Mouse (Mus musculus): Measurements from ENCODE around the gene Tal1. TPM values are rescaled to one million over a fixed set of nuclear protein-coding genes. Genes with fewer than 3 reads are reported as not detected.

The Tal1 gene
- polyA plus RNA-seq, 1 experiment from 2014 or later, result 1.4 TPM

GRCm38 (mm10) chr4:115075204-115075915 is 19.1 kb downstream of the Tal1 start:
- ATAC-seq (replicated peaks; ENCODE audit: low FRiP score), result no peak
- H3K27ac ChIP-seq, result peak overlapping the region; percentile 29; the same call in 1 of the 2 replicates
- no peaks in the 10 kb centered on the region for H3K9me3 ChIP-seq (replicated peaks)

GRCm38 (mm10) chr4:115078892-115079820 is 22.9 kb downstream of the Tal1 start:
- Histone ChIP-seq H3K27ac (peak overlapping the region; percentile 37; the same call in 1 of the 2 replicates), H3K36me3 (no peaks in the 10 kb centered on the region), H3K27me3 (no peaks in the 10 kb centered on the region), H3K9ac (no peak overlapping the region), H3K4me2 (no peak overlapping the region), H3K4me1 (peaks cover 14% of the 10 kb centered on the region), H3K9me3 (replicated peaks) (no peaks in the 10 kb centered on the region), H3K4me3 (replicated peaks) (no peak overlapping the region)
- peak; percentile 66 for ATAC-seq (replicated peaks; ENCODE audit: low FRiP score)
- 27% methylated on average over 10 of the region's 10 CpGs for WGBS

More at GRCm38 (mm10) chr4:115075204-115075915, 19.1 kb downstream of the Tal1 start:
- Histone ChIP-seq H3K9ac (no peak overlapping the region), H3K36me3 (no peaks in the 10 kb centered on the region), H3K27me3 (0 out of 2 replicates have a peak, but pooled peaks cover 5% of the 10 kb centered on the region), H3K4me1 (peaks cover 14% of the 10 kb centered on the region), H3K4me3 (replicated peaks) (no peak overlapping the region), H3K4me2 (no peak overlapping the region)
- 34% methylated on average over 3 of the region's 3 CpGs for WGBS

- Histone ChIP-seq H3K4me2 (no peak overlapping the region), H3K27me3 (no peaks in the 10 kb centered on the region), H3K36me3 (no peaks in the 10 kb centered on the region), H3K4me3 (replicated peaks) (no peak overlapping the region), H3K27ac (peak overlapping the region; percentile 37; the same call in 1 of the 2 replicates), H3K4me1 (peaks cover 14% of the 10 kb centered on the region), H3K9me3 (replicated peaks) (no peaks in the 10 kb centered on the region), H3K9ac (no peak overlapping the region)
- 24% methylated on average over 5 of the region's 5 CpGs for WGBS
- ATAC-seq (replicated peaks; ENCODE audit: low FRiP score), result no peak; the same call in none of the 2 replicates
Measured at GRCm38 (mm10) chr4:115079821-115080349, 23.7 kb downstream of the Tal1 start.

GRCm38 (mm10) chr4:115083031-115083430 is 26.8 kb downstream of the Tal1 start:
- H3K4me3 ChIP-seq (replicated peaks), result no peak overlapping the region
- H3K27me3 ChIP-seq, result peaks cover 8% of the 10 kb centered on the region; the same call in 1 of the 2 replicates
- peaks cover 28% of the 10 kb centered on the region for H3K4me1 ChIP-seq
- no peaks in the 10 kb centered on the region for H3K36me3 ChIP-seq
- H3K4me2 ChIP-seq, result no peak overlapping the region
- WGBS, result 86% methylated on average over 3 of the region's 3 CpGs
- no peak overlapping the region for H3K27ac ChIP-seq
- no peaks in the 10 kb centered on the region for H3K9me3 ChIP-seq (replicated peaks)
- H3K9ac ChIP-seq, result no peak overlapping the region
- no peak for ATAC-seq (replicated peaks; ENCODE audit: low FRiP score)

GRCm38 (mm10) chr4:115085522-115086095 is 29.4 kb downstream of the Tal1 start:
- Histone ChIP-seq H3K4me2 (no peak overlapping the region), H3K4me3 (replicated peaks) (no peak overlapping the region), H3K9ac (no peak overlapping the region), H3K27ac (no peak overlapping the region), H3K36me3 (no peaks in the 10 kb centered on the region), H3K4me1 (peaks cover 20% of the 10 kb centered on the region), H3K9me3 (replicated peaks) (no peaks in the 10 kb centered on the region), H3K27me3 (peaks cover 22% of the 10 kb centered on the region)
- WGBS, result 23% methylated on average over 6 of the region's 6 CpGs
- ATAC-seq (replicated peaks; ENCODE audit: low FRiP score), result no peak; the same call in 1 of the 2 replicates

- Histone ChIP-seq H3K9ac (no peak overlapping the region), H3K36me3 (no peaks in the 10 kb centered on the region), H3K27me3 (peaks cover 22% of the 10 kb centered on the region), H3K4me1 (peaks cover 23% of the 10 kb centered on the region), H3K9me3 (replicated peaks) (no peaks in the 10 kb centered on the region), H3K27ac (peak overlapping the region; percentile 83), H3K4me3 (replicated peaks) (no peak overlapping the region), H3K4me2 (no peak overlapping the region)
- ATAC-seq (replicated peaks; ENCODE audit: low FRiP score), result no peak
- WGBS, result 70% methylated on average over 4 of the region's 4 CpGs
Measured at GRCm38 (mm10) chr4:115086257-115086656, 30.0 kb downstream of the Tal1 start.

GRCm38 (mm10) chr4:115086763-115087415 is 30.7 kb downstream of the Tal1 start:
- WGBS, result 48% methylated on average over 3 of the region's 3 CpGs
- peaks cover 23% of the 10 kb centered on the region for H3K4me1 ChIP-seq
- no peak overlapping the region for H3K4me3 ChIP-seq (replicated peaks)
- no peaks in the 10 kb centered on the region for H3K9me3 ChIP-seq (replicated peaks)
- no peaks in the 10 kb centered on the region for H3K36me3 ChIP-seq
- ATAC-seq (replicated peaks; ENCODE audit: low FRiP score), result 0 out of 2 replicates have a peak, but pooled peaks have one; percentile 11
- peak overlapping the region; percentile 83 for H3K27ac ChIP-seq
- H3K27me3 ChIP-seq, result peaks cover 22% of the 10 kb centered on the region
- H3K4me2 ChIP-seq, result no peak overlapping the region
- H3K9ac ChIP-seq, result no peak overlapping the region

- H3K9me3 ChIP-seq (replicated peaks), result no peaks in the 10 kb centered on the region
- H3K27me3 ChIP-seq, result peaks cover 22% of the 10 kb centered on the region
- H3K4me1 ChIP-seq, result peaks cover 34% of the 10 kb centered on the region
- peak within 1 kb of the TSS; percentile 34 for H3K4me3 ChIP-seq (replicated peaks)
- peak; percentile 31 for ATAC-seq (replicated peaks; ENCODE audit: low FRiP score)
- no peaks in the 10 kb centered on the region for H3K36me3 ChIP-seq
- H3K9ac ChIP-seq, result peak within 1 kb of the TSS; percentile 27; the same call in 1 of the 2 replicates
- H3K27ac ChIP-seq, result peak within 1 kb of the TSS; percentile 83
- 15% methylated on average over 11 of the region's 11 CpGs for WGBS
- peak within 1 kb of the TSS; percentile 39 for H3K4me2 ChIP-seq
Measured at GRCm38 (mm10) chr4:115088611-115089338, 32.5 kb downstream of the Tal1 start, which contains the start of gene Pdzk1ip1. Pdzk1ip1 (plus strand) TSS chr4:115088708.

GRCm38 (mm10) chr4:115090592-115090991 is 34.4 kb downstream of the Tal1 start:
- no peak overlapping the region for H3K9ac ChIP-seq
- peak overlapping the region; percentile 34 for H3K4me3 ChIP-seq (replicated peaks)
- peak; percentile 35; the same call in 1 of the 2 replicates for ATAC-seq (replicated peaks; ENCODE audit: low FRiP score)
- H3K27me3 ChIP-seq, result peaks cover 32% of the 10 kb centered on the region
- WGBS, result 62% methylated on average over 2 of the region's 2 CpGs
- H3K27ac ChIP-seq, result peak overlapping the region; percentile 55; the same call in 1 of the 2 replicates
- peak overlapping the region; percentile 39 for H3K4me2 ChIP-seq
- peaks cover 35% of the 10 kb centered on the region for H3K4me1 ChIP-seq
- H3K9me3 ChIP-seq (replicated peaks), result no peaks in the 10 kb centered on the region
- H3K36me3 ChIP-seq, result no peaks in the 10 kb centered on the region

- H3K27me3 ChIP-seq, result peaks cover 44% of the 10 kb centered on the region
- no peak overlapping the region for H3K9ac ChIP-seq
- no peak overlapping the region for H3K4me3 ChIP-seq (replicated peaks)
- no peaks in the 10 kb centered on the region for H3K9me3 ChIP-seq (replicated peaks)
- H3K36me3 ChIP-seq, result no peaks in the 10 kb centered on the region
- WGBS, result 80% methylated on average over 3 of the region's 3 CpGs
- no peak overlapping the region for H3K27ac ChIP-seq
- no peak overlapping the region for H3K4me2 ChIP-seq
- ATAC-seq (replicated peaks; ENCODE audit: low FRiP score), result no peak
- H3K4me1 ChIP-seq, result peaks cover 44% of the 10 kb centered on the region
Measured at GRCm38 (mm10) chr4:115091806-115092205, 35.6 kb downstream of the Tal1 start.
